Mouse (Mus musculus) urinary bladder, postnatal 10 days (tissue): Measurements from ENCODE around the gene Pgghg.

ENCODE experiments used
- DNase-seq: peaks from one replicate; pipeline ENCODE4 v3.0.0; 2022; ENCODE audit warnings: low spot score

Gene Pgghg

GRCm38 (mm10) chr7:140941222-140942051, at the start of gene Pgghg:
Gene Pgghg (plus strand): TSS chr7:140941391.
- DNase-seq, result peak; percentile 62

GRCm38 (mm10) chr7:140894031-140894430, 47.2 kb upstream of the Pgghg start:
- DNase-seq, result no peak

GRCm38 (mm10) chr7:140894611-140895010, 46.6 kb upstream of the Pgghg start:
- no peak for DNase-seq

DNA sequence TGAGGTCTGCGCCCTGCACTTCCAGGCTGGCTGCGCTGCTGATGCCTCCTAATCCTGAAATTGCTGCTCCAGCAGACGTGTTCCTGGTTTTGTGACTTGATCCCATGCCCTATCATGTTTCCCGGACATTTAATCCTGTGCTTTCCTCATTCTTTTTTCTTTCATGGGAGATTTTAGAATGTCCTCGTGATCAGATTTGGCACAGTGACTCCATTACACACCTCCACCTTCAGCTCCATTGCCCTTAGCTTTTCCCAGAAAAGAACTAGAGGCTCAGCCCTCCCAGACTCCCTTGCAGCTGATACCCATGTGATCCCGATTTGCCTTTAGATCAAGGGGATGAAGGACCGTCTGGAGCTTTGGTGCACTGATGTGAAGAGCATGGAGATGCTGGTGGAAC, 43.3 kb upstream of the Pgghg start:
- DNase-seq, result no peak

DNA sequence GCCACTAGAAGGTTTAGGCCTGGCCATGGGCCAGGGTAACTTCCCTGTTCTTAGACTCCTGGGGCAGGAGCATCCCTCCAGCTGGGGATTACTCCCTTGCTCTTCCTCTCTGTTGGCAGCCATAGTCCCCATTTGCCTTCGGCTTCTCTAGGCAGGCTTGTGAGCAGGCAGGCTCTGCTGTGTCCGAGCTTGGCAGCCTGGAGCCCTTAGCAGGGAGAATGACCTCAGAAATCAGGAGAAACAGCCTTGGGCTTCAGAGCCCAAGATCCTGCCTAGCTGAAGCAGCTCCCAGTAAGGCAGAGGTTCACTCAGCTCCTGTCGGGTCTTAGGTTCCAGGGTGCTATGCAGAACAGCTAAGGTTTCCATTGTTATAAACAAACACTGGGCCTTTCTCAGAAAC, 42.1 kb upstream of the Pgghg start:
- DNase-seq, result no peak

DNA sequence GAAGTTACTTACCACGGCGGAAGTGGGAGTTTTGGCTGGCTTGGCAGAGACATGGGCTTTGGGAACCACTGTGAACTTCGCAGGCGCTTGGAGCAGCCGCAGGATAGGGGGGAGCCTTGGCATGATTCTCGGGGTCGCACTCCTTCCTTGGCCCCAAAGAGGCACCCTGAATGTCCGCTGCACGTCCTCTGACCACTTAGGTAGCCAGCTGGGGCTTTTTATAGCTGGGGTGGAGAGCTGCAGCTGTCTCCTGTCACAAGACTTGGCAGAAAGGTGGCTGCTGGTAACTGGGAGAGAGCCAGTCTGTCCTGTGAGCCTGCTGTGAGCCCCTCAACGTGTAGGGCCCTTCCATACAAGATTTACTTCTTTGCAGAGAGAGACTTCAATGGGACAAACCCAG, 41.0 kb upstream of the Pgghg start, which contains the start of gene Cox8b:
Gene Cox8b, minus strand, starts transcription at position 227 of the 400 bp plus-strand sequence.
- no peak for DNase-seq

DNA sequence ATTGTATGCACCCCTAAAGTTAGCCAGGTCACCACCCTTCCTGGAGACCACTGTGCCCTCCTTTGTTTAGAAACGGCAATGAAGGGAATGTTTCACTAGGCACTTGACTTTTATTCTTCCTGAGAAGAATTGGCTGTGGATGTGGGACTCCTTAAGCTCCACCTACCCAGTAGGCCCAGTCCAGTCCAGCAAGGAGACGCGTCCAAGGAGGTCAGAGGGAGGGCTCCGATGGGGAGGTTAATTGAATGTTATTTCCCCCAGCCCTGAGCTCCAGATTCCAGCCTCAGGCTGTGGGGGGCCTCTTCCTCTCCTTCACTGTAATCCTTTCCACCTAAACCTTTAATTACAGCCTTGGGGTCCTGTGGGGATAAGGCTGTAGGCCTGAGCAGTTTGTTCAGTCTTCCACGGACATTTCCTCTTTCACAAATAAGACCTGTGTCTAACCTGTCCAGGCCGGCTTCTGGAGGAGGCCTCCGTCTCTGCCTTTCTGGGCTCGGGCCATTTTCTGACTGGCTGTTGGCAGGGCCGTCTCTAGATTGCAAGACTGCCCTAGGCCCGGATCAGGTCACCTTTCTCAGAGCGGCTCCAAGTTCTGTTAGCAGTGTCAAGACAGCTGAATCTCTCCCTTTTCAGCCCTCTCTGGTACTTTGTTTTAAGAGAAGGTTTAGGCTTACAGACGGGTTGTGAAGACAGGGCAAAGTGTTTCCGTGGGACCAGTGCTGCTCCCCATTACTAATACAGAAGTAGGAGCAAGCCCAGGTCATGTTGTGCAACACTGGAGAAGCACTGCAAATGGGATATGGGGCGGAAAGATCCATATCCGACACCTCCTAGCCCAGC, 38.9 kb upstream of the Pgghg start:
- DNase-seq, result no peak

GRCm38 (mm10) chr7:140903212-140903611, 38.0 kb upstream of the Pgghg start:
- peak; percentile 47 for DNase-seq

GRCm38 (mm10) chr7:140905642-140906081, 35.5 kb upstream of the Pgghg start:
- no peak for DNase-seq

DNA sequence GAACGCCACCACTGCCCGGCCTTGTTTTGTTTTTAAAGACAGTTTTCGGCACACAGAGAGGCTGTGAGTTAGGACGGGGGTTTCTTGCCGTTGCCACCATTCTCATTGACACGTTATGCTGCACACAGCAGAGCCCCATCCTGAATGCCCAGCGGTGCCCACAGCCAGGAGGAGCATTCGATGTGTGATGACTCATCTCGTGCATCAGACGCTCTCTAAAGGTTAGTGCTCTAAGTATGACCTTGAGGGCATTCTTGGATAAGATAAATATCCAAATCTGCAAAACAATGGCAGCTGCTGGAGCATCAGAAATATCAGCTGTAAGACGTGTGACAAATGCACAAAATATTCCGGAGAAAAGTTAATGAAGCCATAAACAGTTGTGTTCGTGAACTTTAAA, 34.1 kb upstream of the Pgghg start:
- DNase-seq, result no peak

DNA sequence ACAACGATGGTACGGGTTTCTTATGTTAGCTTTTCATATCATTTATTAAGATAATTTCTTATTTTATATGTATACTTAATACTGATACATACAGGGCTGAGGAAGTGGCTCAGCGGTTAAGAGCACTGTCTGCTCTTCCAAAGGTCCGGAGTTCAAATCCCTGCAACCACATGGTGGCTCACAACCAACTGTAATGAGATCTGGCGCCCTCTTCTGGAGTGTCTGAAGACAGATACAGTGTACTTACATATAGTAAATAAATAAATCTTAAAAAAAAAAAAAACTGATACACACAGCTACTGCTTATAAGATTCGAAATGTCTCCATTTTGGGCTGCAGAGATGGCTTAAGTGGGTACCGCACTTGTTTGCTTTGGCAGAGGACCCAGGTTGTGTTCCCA, 33.5 kb upstream of the Pgghg start:
- no peak for DNase-seq

DNA sequence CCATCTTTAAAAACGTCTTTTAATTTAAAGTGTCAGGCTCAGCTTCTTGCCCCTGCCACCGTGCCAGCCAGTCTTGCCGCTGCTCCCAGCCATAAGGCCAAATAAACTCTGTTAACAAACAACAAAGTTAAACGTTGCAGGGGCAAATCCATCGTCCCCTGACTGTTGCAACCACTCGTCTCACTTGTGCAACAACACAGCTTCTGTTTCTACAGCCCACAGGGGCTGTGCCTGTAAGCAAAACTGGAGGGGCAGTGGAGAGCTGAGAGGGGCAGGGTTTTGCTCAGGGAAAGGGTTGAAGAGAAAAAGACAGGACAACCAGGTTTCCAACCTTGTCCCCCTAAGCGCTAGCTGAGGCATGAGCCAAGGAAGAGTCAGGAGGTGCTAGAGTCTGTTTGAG, 33.0 kb upstream of the Pgghg start:
- DNase-seq, result no peak

GRCm38 (mm10) chr7:140908634-140909107, 32.5 kb upstream of the Pgghg start:
- no peak for DNase-seq

DNA sequence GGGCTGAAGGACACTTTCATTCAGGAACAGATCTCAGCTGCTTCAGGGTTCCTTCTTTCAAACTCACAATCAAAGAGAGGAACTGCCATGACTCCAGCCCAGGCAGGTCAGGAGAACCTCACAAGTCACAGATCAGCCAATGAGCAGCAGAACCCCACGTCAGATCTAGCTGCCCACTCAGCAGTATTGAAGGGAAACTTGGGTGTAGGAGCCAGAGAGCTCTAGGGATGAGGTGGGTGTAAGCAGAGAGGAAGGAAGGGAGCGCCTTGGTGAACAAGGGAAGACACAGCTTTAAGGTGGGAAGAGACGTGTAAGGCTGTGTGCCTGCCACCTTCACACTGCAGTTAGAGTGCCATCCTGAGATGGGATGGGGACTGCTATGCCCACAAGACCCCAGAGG, 28.9 kb upstream of the Pgghg start:
- no peak for DNase-seq

DNA sequence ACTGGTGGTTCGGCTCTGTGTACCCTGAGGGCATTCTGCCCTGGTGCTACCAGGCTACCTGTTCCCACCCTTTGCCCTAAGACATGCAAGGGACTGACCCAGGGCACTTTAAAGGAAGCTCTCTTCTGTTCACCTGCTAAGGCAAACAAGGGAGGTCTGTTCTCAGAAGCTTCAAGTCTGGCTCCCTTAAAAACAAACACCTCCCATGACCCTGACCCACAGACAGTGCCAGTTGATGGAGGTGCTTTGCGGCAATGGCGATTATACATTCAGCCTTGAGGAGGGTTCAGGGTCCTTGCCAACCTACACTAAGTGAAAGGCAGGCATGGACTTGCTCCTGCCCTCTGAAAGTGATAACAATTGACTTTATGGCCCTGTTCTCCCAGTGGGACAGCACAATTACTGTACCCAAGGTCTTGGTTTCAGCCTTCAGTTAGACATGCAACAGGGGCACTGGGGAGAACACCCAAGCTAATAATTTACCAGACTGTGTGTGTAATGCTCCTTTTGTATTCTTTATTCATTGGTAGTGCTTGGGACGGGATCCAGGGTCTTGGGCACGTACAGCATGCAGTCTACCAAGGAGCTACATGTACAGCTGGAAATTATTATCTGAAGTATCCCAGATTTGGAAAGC, 28.2 kb upstream of the Pgghg start:
- DNase-seq, result no peak

DNA sequence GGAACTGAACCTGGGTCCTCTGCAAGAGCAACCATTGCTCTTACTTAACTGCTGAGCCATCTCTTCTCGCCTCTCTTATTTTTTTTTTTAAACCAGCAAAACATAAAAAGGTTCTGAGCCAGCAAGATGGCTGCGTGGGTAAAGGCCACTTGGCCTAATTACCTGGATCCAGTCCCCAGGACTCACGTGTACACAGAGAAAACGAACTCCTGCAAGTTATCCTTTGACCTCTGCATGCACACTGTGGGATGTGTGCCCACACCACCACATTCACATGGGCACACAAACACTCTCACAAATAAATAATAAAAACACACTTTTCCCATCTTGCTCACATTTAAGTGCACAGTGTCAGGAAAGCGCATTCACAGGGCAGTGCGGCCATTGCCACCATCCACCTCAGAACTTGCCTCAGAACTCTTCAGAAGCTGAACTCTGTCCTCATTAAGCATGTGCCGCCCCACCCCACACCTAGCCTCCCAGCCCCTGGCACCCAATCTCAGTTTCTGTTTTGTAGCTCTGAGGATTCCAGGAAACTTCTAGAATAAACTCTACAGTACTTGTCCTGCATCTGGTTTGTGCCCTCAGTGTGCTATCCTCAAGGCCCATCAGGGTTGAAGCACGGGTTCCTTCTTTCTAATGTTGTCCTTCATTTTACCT, 27.0 kb upstream of the Pgghg start:
- no peak for DNase-seq

DNA sequence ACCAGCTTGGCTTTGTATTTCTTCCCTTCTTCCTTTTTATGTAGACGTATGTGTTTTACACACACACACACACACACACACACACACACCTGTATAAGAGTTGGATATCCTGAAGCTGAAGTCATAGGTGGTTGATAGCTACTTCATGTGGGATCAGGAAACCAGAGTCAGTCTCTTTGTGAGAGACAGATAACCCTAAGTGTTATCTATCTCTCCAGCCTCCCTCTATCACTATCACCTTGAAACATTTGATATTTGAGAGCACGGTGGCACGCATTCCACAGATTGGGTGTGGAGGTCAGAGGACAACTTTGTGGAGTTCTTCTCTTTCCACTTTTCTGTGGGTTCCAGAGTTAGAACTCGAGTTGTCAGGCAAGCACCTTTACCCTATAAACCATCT, 21.3 kb upstream of the Pgghg start:
- DNase-seq, result no peak

GRCm38 (mm10) chr7:140920418-140921029, 20.7 kb upstream of the Pgghg start, which contains the start of gene Nlrp6:
Gene Nlrp6 (plus strand): TSS chr7:140920902.
- DNase-seq, result no peak

DNA sequence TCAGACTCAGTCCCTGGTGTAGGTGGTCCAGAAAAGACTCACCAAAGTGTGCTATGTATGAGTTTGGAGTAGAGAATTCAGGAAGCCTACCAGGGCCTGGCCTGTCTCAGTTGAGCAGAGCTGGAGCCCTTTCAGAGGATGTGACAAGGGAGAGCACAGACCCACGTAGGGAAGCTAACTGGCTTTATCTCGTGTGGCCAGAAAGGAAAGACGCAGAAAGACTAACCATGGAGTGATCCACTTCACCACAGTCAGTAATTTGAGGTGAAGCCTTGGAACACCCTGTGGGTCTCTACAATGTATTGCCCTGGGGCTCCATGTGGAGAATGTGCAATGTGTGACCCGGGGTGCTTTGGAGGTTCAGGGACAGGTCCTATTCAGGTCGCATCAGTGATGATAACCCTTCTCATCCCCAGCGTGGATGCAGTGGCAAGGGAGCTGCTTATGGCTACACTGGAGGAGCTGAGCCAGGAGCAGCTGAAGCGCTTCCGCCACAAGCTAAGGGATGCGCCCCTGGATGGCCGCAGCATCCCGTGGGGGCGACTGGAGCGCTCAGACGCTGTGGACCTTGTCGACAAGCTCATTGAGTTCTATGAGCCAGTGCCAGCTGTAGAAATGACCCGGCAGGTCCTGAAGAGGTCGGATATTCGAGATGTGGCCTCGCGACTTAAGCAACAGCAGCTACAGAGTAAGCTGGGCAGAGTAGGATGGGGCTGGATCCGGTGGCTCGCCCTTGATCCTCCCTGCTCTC, 19.8 kb upstream of the Pgghg start:
- no peak for DNase-seq

- DNase-seq, result no peak
Observed at GRCm38 (mm10) chr7:140922398-140923069, 18.7 kb upstream of the Pgghg start.
